Mouse (Mus musculus) frontal cortex, postnatal 25 days (tissue): ENCODE data around the gene Vmn1r63.
"Not testable (repeated sequence)": the region's sequence is repeated elsewhere in the genome, so short reads cannot be mapped to it uniquely, and the experiment has no call there.

Experiments used
- DNase-seq, 2 experiments: peaks; one replicate each; pipeline ENCODE4 v3.0.0; 2022; ENCODE audit warnings: low spot score in 2 of 2

The Vmn1r63 gene

GRCm38 (mm10) chr7:5805345-5805744, at the start of gene Vmn1r63:
Gene Vmn1r63, minus strand, starts transcription at chr7:5805445.
- DNase-seq, result not testable (repeated sequence)
